Comparison of ENCODE assay signal across 19 mouse cellular contexts in the genomic region with DNA sequence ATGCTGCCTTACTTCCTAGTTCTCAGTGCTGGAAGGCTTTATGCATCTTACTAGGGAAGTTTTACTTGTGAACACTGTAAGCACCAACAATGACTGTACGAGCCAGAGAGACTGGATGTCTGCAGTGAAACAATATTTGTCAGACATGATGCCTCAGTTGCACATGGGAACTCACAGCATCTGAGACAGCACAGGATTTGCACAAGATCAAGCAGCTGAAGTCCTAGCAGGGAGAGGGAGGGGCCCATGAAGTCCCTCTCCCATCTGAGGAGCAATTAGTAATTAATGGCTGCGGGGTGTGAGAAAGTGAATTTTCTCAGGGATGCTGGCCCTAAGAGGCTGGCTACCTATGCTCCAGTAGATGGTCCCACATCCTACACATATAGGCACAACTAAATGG. TPM values are rescaled to one million over a fixed set of nuclear protein-coding genes. Genes with fewer than 3 reads are reported as not detected.
A peak's percentile ranks its signal among the peaks of the same experiment; 100 is the strongest.
DNase-seq lines count a peak whose midpoint lies in the region; ATAC-seq and TF ChIP-seq lines count a peak whose summit lies in the region.
"Had no signal": no experiment of that assay in that cellular context is flagged by ENCODE, and none has a peak within 500 bp of the region (broad histone marks: within the 10 kb centered on the region; RNA-seq: fewer than 3 reads in every experiment).

No protein-coding gene starts in this region.

- TF ChIP-seq CTCF in gastrocnemius, adult 2 months (IDR thresholded peaks at IDR 0.05) = no peak

- peaks cover 8% of the 10 kb centered on the region; the same call in 1 of the 2 replicates for H3K36me3 ChIP-seq in hindbrain, embryonic 12.5 days
- H3K36me3 ChIP-seq in hindbrain, embryonic 16.5 days (ENCODE audit: control insufficient read depth, insufficient read depth, low read length) = peaks cover 4% of the 10 kb centered on the region; the same call in 1 of the 2 replicates
- peaks cover 14% of the 10 kb centered on the region for H3K36me3 ChIP-seq in forebrain, embryonic 12.5 days (replicated peaks)
- H3K36me3 ChIP-seq: stomach, embryonic 15.5 days had no signal

- intact Hi-C loops in gastrocnemius, adult 2 months (cut with DNase I) = no loop called here

- no peak for DNase-seq in gastrocnemius, adult 2 months
- DNase-seq in gastrocnemius, postnatal 10 days = no peak
- peak; percentile 15 for DNase-seq in 3T3-L1 (ENCODE audit: low read depth, low spot score)
- no peak for DNase-seq in spleen, postnatal 14 days (ENCODE audit: low spot score in 2 of 2)
- no peak for DNase-seq in cerebellum, adult 18-20 months
- DNase-seq: adrenal gland, adult 2 months; cerebellum, adult 11 months; cerebellum, postnatal 25 days; kidney, adult 18-20 months; kidney, postnatal 25 days; right cerebral cortex, adult 18-20 months; thymus, adult 2 months had no signal

- H3K4me2 ChIP-seq in hindbrain, embryonic 12.5 days (replicated peaks) = no peak overlapping the region
- no peak overlapping the region for H3K4me2 ChIP-seq in hindbrain, embryonic 16.5 days (ENCODE audit: low read length)
- no peak overlapping the region for H3K4me2 ChIP-seq in forebrain, embryonic 12.5 days
- H3K4me2 ChIP-seq: liver, embryonic 15.5 days; stomach, embryonic 15.5 days had no signal

- no peak overlapping the region for H3K4me3 ChIP-seq in gastrocnemius, adult 2 months
- H3K4me3 ChIP-seq in hindbrain, embryonic 12.5 days = no peak overlapping the region
- H3K4me3 ChIP-seq in hindbrain, embryonic 16.5 days (ENCODE audit: low read length) = no peak overlapping the region
- H3K4me3 ChIP-seq in forebrain, embryonic 12.5 days (replicated peaks) = no peak overlapping the region
- H3K4me3 ChIP-seq: liver, embryonic 15.5 days; midbrain, embryonic 10.5 days; myocyte; stomach, embryonic 15.5 days had no signal

- no peak for ATAC-seq in hindbrain, embryonic 12.5 days (ENCODE audit: low FRiP score)
- ATAC-seq in hindbrain, embryonic 16.5 days = no peak
- 0 out of 2 replicates have a peak, but pooled peaks have one; percentile 22 for ATAC-seq in forebrain, embryonic 12.5 days (ENCODE audit: low FRiP score)

- H3K27ac ChIP-seq in gastrocnemius, adult 2 months = peak overlapping the region; percentile 82
- peak overlapping the region; percentile 79; the same call in 1 of the 2 replicates for H3K27ac ChIP-seq in hindbrain, embryonic 12.5 days
- no peak overlapping the region for H3K27ac ChIP-seq in hindbrain, embryonic 16.5 days (ENCODE audit: low read depth, low read length)
- peak overlapping the region; percentile 83 for H3K27ac ChIP-seq in forebrain, embryonic 12.5 days
- H3K27ac ChIP-seq: liver, embryonic 15.5 days; stomach, embryonic 15.5 days had no signal

- no peaks in the 10 kb centered on the region for H3K9me3 ChIP-seq in hindbrain, embryonic 12.5 days (replicated peaks)
- H3K9me3 ChIP-seq in hindbrain, embryonic 16.5 days (ENCODE audit: control insufficient read depth, low read length) = no peaks in the 10 kb centered on the region
- no peaks in the 10 kb centered on the region for H3K9me3 ChIP-seq in forebrain, embryonic 12.5 days
- H3K9me3 ChIP-seq: liver, embryonic 15.5 days; midbrain, embryonic 10.5 days; stomach, embryonic 15.5 days had no signal

- 77% methylated on average over 2 of the region's 2 CpGs for WGBS in hindbrain, embryonic 12.5 days
- WGBS in hindbrain, embryonic 16.5 days = 51% methylated on average over 2 of the region's 2 CpGs
- 38% methylated on average over 2 of the region's 2 CpGs for WGBS in forebrain, embryonic 12.5 days

- no peaks in the 10 kb centered on the region for H3K27me3 ChIP-seq in hindbrain, embryonic 12.5 days
- H3K27me3 ChIP-seq in hindbrain, embryonic 16.5 days (replicated peaks; ENCODE audit: control insufficient read depth, insufficient read depth, low read length) = no peaks in the 10 kb centered on the region
- H3K27me3 ChIP-seq in forebrain, embryonic 12.5 days = no peaks in the 10 kb centered on the region
- H3K27me3 ChIP-seq: liver, embryonic 15.5 days; stomach, embryonic 15.5 days had no signal

- peaks cover 27% of the 10 kb centered on the region for H3K4me1 ChIP-seq in hindbrain, embryonic 12.5 days
- peaks cover 9% of the 10 kb centered on the region for H3K4me1 ChIP-seq in hindbrain, embryonic 16.5 days (ENCODE audit: control insufficient read depth, insufficient read depth, low read depth, low read length)
- H3K4me1 ChIP-seq in forebrain, embryonic 12.5 days = peaks cover 29% of the 10 kb centered on the region
- H3K4me1 ChIP-seq: stomach, embryonic 15.5 days had no signal

- no peak overlapping the region for H3K9ac ChIP-seq in hindbrain, embryonic 12.5 days
- no peak overlapping the region for H3K9ac ChIP-seq in hindbrain, embryonic 16.5 days (ENCODE audit: low read depth, low read length)
- no peak overlapping the region for H3K9ac ChIP-seq in forebrain, embryonic 12.5 days
- H3K9ac ChIP-seq: liver, embryonic 15.5 days; stomach, embryonic 15.5 days had no signal

RNA-seq across cellular contexts. Expression of gene Fam126a, which starts 36.3 kb away (rescaled TPM):
- total RNA-seq in gastrocnemius, adult 2 months (2021) = 1 to 10 TPM; 4.7 to 9.0 TPM
- total RNA-seq in gastrocnemius, postnatal 10 days (2021) = 10 to 100 TPM; 15.9 to 20.0 TPM
- polyA plus RNA-seq in hindbrain, embryonic 12.5 days (2016; fragmentation: Nextera tagmentation; extraction: Ambion mirVana) = 49.5 and 50.0 TPM in 2 replicates
- 24.0 and 31.0 TPM in 2 replicates for polyA plus RNA-seq in hindbrain, embryonic 16.5 days (2015; fragmentation: Nextera tagmentation; extraction: Ambion mirVana)
- 52.3 and 55.8 TPM in 2 replicates for polyA plus RNA-seq in forebrain, embryonic 12.5 days (2016; fragmentation: Nextera tagmentation; extraction: Ambion mirVana)
